Mouse (Mus musculus): ENCODE measurements at regions not wholly inside any gene's neighbourhood (a gene's known extent, or its start where the extent isn't known, plus 50 kb on each side); places are given as distances from the start of the nearest gene placed in this dataset.

DNA sequence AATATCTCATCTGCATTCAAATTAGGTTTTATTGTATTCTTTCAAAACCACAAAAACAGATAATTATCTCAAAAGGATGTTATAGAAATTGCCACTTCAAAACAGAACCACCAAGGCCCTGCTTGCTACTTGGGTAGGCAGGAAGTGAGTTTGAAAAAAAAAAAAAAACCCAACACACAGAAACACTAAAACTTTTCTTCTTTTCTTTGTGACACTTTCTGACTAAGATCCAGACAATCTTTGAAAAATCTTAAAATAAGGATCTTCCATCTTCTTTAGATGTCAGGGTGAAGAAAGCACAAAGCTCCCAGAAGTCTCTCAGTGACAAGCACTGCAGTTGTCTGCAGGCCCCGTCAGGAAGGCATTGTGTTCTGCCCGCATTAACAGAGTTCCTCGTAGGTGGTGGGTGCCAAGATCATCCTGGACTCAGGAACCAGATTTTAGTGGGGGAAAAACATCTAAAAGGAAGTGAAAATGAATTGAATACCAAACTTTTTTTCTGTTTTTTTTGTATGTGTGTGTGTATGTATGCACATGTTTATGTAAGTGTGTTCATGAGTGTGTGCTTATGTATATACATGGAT is 154.0 kb downstream of the Dusp6 start:
- no peak for TF ChIP-seq CTCF (IDR thresholded peaks at IDR 0.05; ENCODE audit: low read depth, low read length)
- no peak for TF ChIP-seq POLR2A (IDR thresholded peaks at IDR 0.05; ENCODE audit: borderline replicate concordance, low read depth, low read length)

Data from bone marrow macrophage, adult 2 months (primary cell).